22 mouse cellular contexts compared by ENCODE assay signal in genomic region chr16:13454026-13454600, GRCm38 (mm10).
DNase-seq lines count a peak whose midpoint lies in the region; ATAC-seq and TF ChIP-seq lines count a peak whose summit lies in the region.
"Had no signal": no experiment of that assay in that cellular context is flagged by ENCODE, and none has a peak within 500 bp of the region (broad histone marks: within the 10 kb centered on the region; RNA-seq: fewer than 3 reads in every experiment).

No protein-coding gene starts in this region.

- no peak overlapping the region for H3K4me3 ChIP-seq in gastrocnemius, adult 2 months
- H3K4me3 ChIP-seq in brown adipose tissue, adult 24 weeks (ENCODE audit: insufficient read depth, low read depth, low read length) = no peak overlapping the region
- no peak overlapping the region for H3K4me3 ChIP-seq in forebrain, embryonic 14.5 days (ENCODE audit: low read depth, low read length)
- no peak overlapping the region for H3K4me3 ChIP-seq in midbrain, embryonic 15.5 days
- H3K4me3 ChIP-seq: intestine, embryonic 15.5 days; left cerebral cortex, adult 2 months; limb, embryonic 12.5 days; neural tube, embryonic 13.5 days had no signal

- H3K4me1 ChIP-seq in brown adipose tissue, adult 24 weeks (ENCODE audit: control insufficient read depth, insufficient read depth, insufficient read length, low read length) = peaks cover 11% of the 10 kb centered on the region
- H3K4me1 ChIP-seq in forebrain, embryonic 14.5 days (ENCODE audit: control insufficient read depth, insufficient read depth, low read length) = peaks cover 15% of the 10 kb centered on the region; the same call in 1 of the 2 replicates
- H3K4me1 ChIP-seq in midbrain, embryonic 15.5 days = peaks cover 26% of the 10 kb centered on the region
- H3K4me1 ChIP-seq: intestine, embryonic 15.5 days had no signal

- ATAC-seq in forebrain, embryonic 14.5 days = peak; percentile 55
- ATAC-seq in midbrain, embryonic 15.5 days (replicated peaks) = peak; percentile 28; the same call in 1 of the 2 replicates
- ATAC-seq: activated CD4-positive, CD25-positive, alpha-beta regulatory T cell, adult 4 months; intestine, embryonic 15.5 days; Patski had no signal

- intact Hi-C loops in gastrocnemius, adult 2 months (cut with DNase I) = loop anchor here (5.0 kb wide), 1 partner anchor 33 kb away; no protein-coding TSS in a partner anchor

- no peaks in the 10 kb centered on the region for H3K36me3 ChIP-seq in forebrain, embryonic 14.5 days (ENCODE audit: control insufficient read depth, insufficient read depth, low read length)
- H3K36me3 ChIP-seq in midbrain, embryonic 15.5 days (replicated peaks) = no peaks in the 10 kb centered on the region
- H3K36me3 ChIP-seq: intestine, embryonic 15.5 days; limb, embryonic 12.5 days; neural tube, embryonic 13.5 days had no signal

- H3K27me3 ChIP-seq in forebrain, embryonic 14.5 days (replicated peaks; ENCODE audit: control insufficient read depth, insufficient read depth, low read length) = peaks cover 13% of the 10 kb centered on the region
- peaks cover 4% of the 10 kb centered on the region for H3K27me3 ChIP-seq in midbrain, embryonic 15.5 days (replicated peaks)
- H3K27me3 ChIP-seq: intestine, embryonic 15.5 days; Patski had no signal

- no peaks in the 10 kb centered on the region for H3K9me3 ChIP-seq in forebrain, embryonic 14.5 days (replicated peaks; ENCODE audit: control insufficient read depth, low read length)
- H3K9me3 ChIP-seq in midbrain, embryonic 15.5 days = no peaks in the 10 kb centered on the region
- H3K9me3 ChIP-seq: intestine, embryonic 15.5 days; limb, embryonic 12.5 days; neural tube, embryonic 13.5 days had no signal

- WGBS in forebrain, embryonic 14.5 days = 4% methylated on average over 10 of the region's 10 CpGs
- 11% methylated on average over 10 of the region's 10 CpGs for WGBS in midbrain, embryonic 15.5 days

- peak overlapping the region; percentile 92 for H3K27ac ChIP-seq in gastrocnemius, adult 2 months
- peak overlapping the region; percentile 78 for H3K27ac ChIP-seq in brown adipose tissue, adult 24 weeks (replicated peaks; ENCODE audit: low read depth, low read length)
- H3K27ac ChIP-seq in forebrain, embryonic 14.5 days (ENCODE audit: low read depth, low read length) = peak overlapping the region; percentile 2; the same call in 1 of the 2 replicates
- no peak overlapping the region for H3K27ac ChIP-seq in midbrain, embryonic 15.5 days
- H3K27ac ChIP-seq: hindbrain, embryonic 14.5 days; intestine, embryonic 15.5 days; kidney, postnatal 0 days; left cerebral cortex, adult 2 months; limb, embryonic 12.5 days; neural tube, embryonic 13.5 days had no signal

- no peak overlapping the region for H3K4me2 ChIP-seq in forebrain, embryonic 14.5 days (ENCODE audit: low read length)
- H3K4me2 ChIP-seq in midbrain, embryonic 15.5 days = no peak overlapping the region
- H3K4me2 ChIP-seq: heart, embryonic 11.5 days; hindbrain, embryonic 14.5 days; intestine, embryonic 15.5 days; limb, embryonic 12.5 days; neural tube, embryonic 13.5 days had no signal

- no peak for TF ChIP-seq CTCF in gastrocnemius, adult 2 months (IDR thresholded peaks at IDR 0.05)

- no peak overlapping the region for H3K9ac ChIP-seq in forebrain, embryonic 14.5 days (ENCODE audit: low read length)
- no peak overlapping the region for H3K9ac ChIP-seq in midbrain, embryonic 15.5 days
- H3K9ac ChIP-seq: hindbrain, embryonic 14.5 days; intestine, embryonic 15.5 days; limb, embryonic 12.5 days; neural tube, embryonic 13.5 days had no signal

- DNase-seq in gastrocnemius, adult 2 months = no peak
- no peak for DNase-seq in gastrocnemius, postnatal 25 days
- peak; percentile 64 for DNase-seq in forebrain, embryonic 14.5 days (ENCODE audit: low spot score)
- DNase-seq in lung, adult 18-20 months = no peak
- no peak for DNase-seq in ovary, postnatal 14 days (ENCODE audit: low spot score)
- DNase-seq in frontal cortex, postnatal 36 days (ENCODE audit: low spot score in 2 of 2) = no peak
- DNase-seq: adrenal gland, postnatal 25 days; cerebellum, adult 8-10 months; heart, postnatal 14 days; right cerebral cortex, postnatal 4 days; thymus, postnatal 36 days had no signal
